Mouse (Mus musculus): ENCODE results near the gene Hspa1a. TPM values are rescaled to one million over a fixed set of nuclear protein-coding genes. Genes with fewer than 3 reads are reported as not detected.
"Not testable (repeated sequence)": the region's sequence is repeated elsewhere in the genome, so short reads cannot be mapped to it uniquely, and the experiment has no call there.

Hspa1a gene
- total RNA-seq, 2 experiments from 2014 or later: 2.9 to 7.7 TPM

GRCm38 (mm10) chr17:34952378-34953040 is 19.4 kb downstream of the Hspa1a start:
- DNase-seq (ENCODE audit: low spot score): peak; percentile 54
- intact Hi-C loops (cut with DNase I): loop anchor here (1.0 to 2.0 kb wide), 2 partner anchors 22 to 30 kb away; partner anchors contain the start of gene Neu1

GRCm38 (mm10) chr17:34951636-34952377 is 20.1 kb downstream of the Hspa1a start:
- intact Hi-C loops (cut with DNase I): loop anchor here (1.0 to 2.0 kb wide), 2 partner anchors 21 to 30 kb away; partner anchors contain the start of gene Neu1

GRCm38 (mm10) chr17:34950514-34951455 is 21.2 kb downstream of the Hspa1a start:
- intact Hi-C loops (cut with DNase I): no loop called here
- no peak for DNase-seq (ENCODE audit: low spot score)

More at GRCm38 (mm10) chr17:34951636-34952377, 20.1 kb downstream of the Hspa1a start:
- no peak for DNase-seq (ENCODE audit: low spot score)

- intact Hi-C loops (cut with DNase I): no loop called here
Observed at GRCm38 (mm10) chr17:34949553-34949969, 22.4 kb downstream of the Hspa1a start.

GRCm38 (mm10) chr17:34948721-34949552 is 23.0 kb downstream of the Hspa1a start:
- intact Hi-C loops (cut with DNase I); DNase-seq (ENCODE audit: low spot score): not testable (repeated sequence)

More at GRCm38 (mm10) chr17:34949553-34949969, 22.4 kb downstream of the Hspa1a start:
- DNase-seq (ENCODE audit: low spot score): no peak

- no peak for DNase-seq (ENCODE audit: low spot score)
- intact Hi-C loops (cut with DNase I): no loop called here
Observed at GRCm38 (mm10) chr17:34947606-34948005, 24.4 kb downstream of the Hspa1a start.

- intact Hi-C loops (cut with DNase I): loop anchor here (1.0 kb wide), 1 partner anchor 90 kb away; no protein-coding TSS in a partner anchor
- DNase-seq (ENCODE audit: low spot score): no peak
Observed at GRCm38 (mm10) chr17:34946486-34947140, 25.3 kb downstream of the Hspa1a start.

- intact Hi-C loops (cut with DNase I): no loop called here
- no peak for DNase-seq (ENCODE audit: low spot score)
Observed at GRCm38 (mm10) chr17:34944362-34944761, 27.6 kb downstream of the Hspa1a start.

GRCm38 (mm10) chr17:34943128-34943815 is 28.7 kb downstream of the Hspa1a start:
- intact Hi-C loops (cut with DNase I): no loop called here
- DNase-seq (ENCODE audit: low spot score): no peak

- no peak for DNase-seq (ENCODE audit: low spot score)
- intact Hi-C loops (cut with DNase I): no loop called here
Observed at GRCm38 (mm10) chr17:34941344-34942041, 30.5 kb downstream of the Hspa1a start.

GRCm38 (mm10) chr17:34937960-34938505 is 33.9 kb downstream of the Hspa1a start:
- no peak for DNase-seq (ENCODE audit: low spot score)
- intact Hi-C loops (cut with DNase I): loop anchor here (10.0 kb wide), 1 partner anchor 47 kb away; the partner anchor contains the start of gene Lsm2

- no peak for DNase-seq (ENCODE audit: low spot score)
- intact Hi-C loops (cut with DNase I): loop anchor here (10.0 kb wide), 1 partner anchor 50 kb away; the partner anchor contains the start of gene Lsm2
Observed at GRCm38 (mm10) chr17:34934830-34935229, 37.1 kb downstream of the Hspa1a start.

GRCm38 (mm10) chr17:34934031-34934430 is 37.9 kb downstream of the Hspa1a start:
- DNase-seq (ENCODE audit: low spot score): no peak
- intact Hi-C loops (cut with DNase I): loop anchor here (10.0 kb wide), 1 partner anchor 51 kb away; the partner anchor contains the start of gene Lsm2

GRCm38 (mm10) chr17:34932287-34932686 is 39.7 kb downstream of the Hspa1a start:
- DNase-seq (ENCODE audit: low spot score): no peak
- intact Hi-C loops (cut with DNase I): loop anchor here (10.0 kb wide), 1 partner anchor 53 kb away; the partner anchor contains the start of gene Lsm2

- intact Hi-C loops (cut with DNase I): loop anchor here (2.0 to 10.0 kb wide), 2 partner anchors 21 to 53 kb away; partner anchors contain the start of gene Lsm2
- no peak for DNase-seq (ENCODE audit: low spot score)
Observed at GRCm38 (mm10) chr17:34931735-34932098, 40.2 kb downstream of the Hspa1a start.

GRCm38 (mm10) chr17:34931061-34931734 is 40.8 kb downstream of the Hspa1a start, which contains the start of gene Neu1:
Gene Neu1 (plus strand): TSS chr17:34931253.
- DNase-seq (ENCODE audit: low spot score): peak; percentile 98
- intact Hi-C loops (cut with DNase I): loop anchor here (2.0 to 10.0 kb wide), 2 partner anchors 22 to 54 kb away; partner anchors contain the start of gene Lsm2

Measured in heart, postnatal 25 days (tissue).